Comparison of ENCODE assay signal across 17 mouse cellular contexts in the genomic region with DNA sequence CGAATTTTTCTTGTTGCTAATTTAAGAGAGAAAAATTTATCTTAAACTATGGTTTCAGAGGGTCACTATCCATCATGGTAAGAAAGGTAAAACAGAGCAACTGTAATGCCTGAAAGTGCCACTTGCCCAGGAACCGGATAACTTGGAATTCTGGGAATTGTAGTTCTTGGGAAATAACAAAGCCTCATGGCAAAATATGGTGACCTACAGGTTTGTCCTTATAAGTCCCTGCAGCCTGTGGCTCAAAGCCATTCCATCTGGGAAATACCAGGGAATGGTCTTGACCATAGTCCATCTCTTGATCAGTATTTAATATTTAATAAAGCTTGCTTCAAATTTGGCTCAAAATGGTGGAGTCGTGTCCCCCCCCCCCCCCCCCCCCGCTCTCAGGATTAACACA.
"Had no signal": no experiment of that assay in that cellular context is flagged by ENCODE, and none has a peak within 500 bp of the region (broad histone marks: within the 10 kb centered on the region; RNA-seq: fewer than 3 reads in every experiment).

No protein-coding gene starts in this region.

- H3K36me3 ChIP-seq: midbrain, embryonic 10.5 days; neural tube, embryonic 12.5 days had no signal

- ATAC-seq: midbrain, embryonic 16.5 days had no signal

- DNase-seq: lung, adult 18-20 months; lung, embryonic 14.5 days; lung, postnatal 10 days; lung, postnatal 4 days; midbrain, embryonic 14.5 days; retina, postnatal 1 day; right cerebral cortex, adult 18-20 months; right cerebral cortex, postnatal 25 days; right cerebral cortex, postnatal 4 days; spleen, adult 18-20 months; thymus, adult 18-20 months; thymus, postnatal 14 days; thymus, postnatal 36 days had no signal

- H3K4me2 ChIP-seq: lung, embryonic 14.5 days; neural tube, embryonic 12.5 days had no signal

- H3K9me3 ChIP-seq: midbrain, embryonic 10.5 days; neural tube, embryonic 12.5 days had no signal

- H3K27me3 ChIP-seq: neural tube, embryonic 12.5 days had no signal

- H3K9ac ChIP-seq: lung, embryonic 14.5 days; neural tube, embryonic 12.5 days had no signal

- H3K4me1 ChIP-seq: midbrain, embryonic 10.5 days; neural tube, embryonic 12.5 days had no signal

- H3K27ac ChIP-seq: midbrain, embryonic 10.5 days; neural tube, embryonic 12.5 days had no signal

- H3K4me3 ChIP-seq: midbrain, embryonic 10.5 days; myocyte; neural tube, embryonic 12.5 days had no signal
